Mouse (Mus musculus) liver, embryonic 14.5 days (tissue): Measurements from ENCODE around the gene Plod1. TPM values are rescaled to one million over a fixed set of nuclear protein-coding genes. Genes with fewer than 3 reads are reported as not detected.

Experiments used
- ATAC-seq: fragments of 200-750 bp; cut with Nextera tagmentation; 2 replicates; pipeline ENCODE4 v1.8.0; 2017; ENCODE audit warnings: moderate number of reproducible peaks, mild to moderate bottlenecking, moderate library complexity; ENCODE audit not compliant: insufficient read depth
- DNase-seq, 3 experiments: peaks; one replicate each; pipeline ENCODE4 v3.0.0-alpha.2; 2012 to 2013; ENCODE audit warnings: low read depth in 3 of 3, low spot score in 3 of 3
- H3K27ac ChIP-seq: fragments of 300-500 bp; sonication (generic); 2 replicates; pipeline ENCODE4 v1.5.1; 2014; ENCODE audit warnings: moderate library complexity, mild to moderate bottlenecking, control low read depth, inconsistent platforms
- H3K27me3 ChIP-seq: fragments of 300-500 bp; sonication (generic); 2 replicates; pipeline ENCODE4 v1.6.1; 2014; ENCODE audit warnings: mild to moderate bottlenecking, low read length, moderate library complexity; ENCODE audit not compliant: control insufficient read depth, insufficient read depth
- H3K36me3 ChIP-seq: fragments of 300-500 bp; sonication (generic); replicated peaks from 2 replicates; pipeline ENCODE4 v1.6.1; 2014; ENCODE audit warnings: low read depth; ENCODE audit not compliant: control insufficient read depth, insufficient read depth
- H3K4me1 ChIP-seq, 2 experiments: fragments of 200-500 bp in 1 of 2; fragments of 300-500 bp in 1 of 2; sonication (generic) in 1 of 2; replicated peaks; 2 replicates each; pipeline ENCODE4 v1.6.1; 2012 to 2014; ENCODE audit warnings: antibody characterized with exemption in 1 of 2, inconsistent platforms in 1 of 2, low read length in 1 of 2; ENCODE audit not compliant: control insufficient read depth in 2 of 2, insufficient read depth in 2 of 2
- H3K4me2 ChIP-seq: fragments of 300-500 bp; sonication (generic); 2 replicates; pipeline ENCODE4 v1.6.1; 2014; ENCODE audit warnings: low read depth, mild to moderate bottlenecking, control low read depth, moderate library complexity
- H3K4me3 ChIP-seq, 2 experiments: fragments of 200-500 bp in 1 of 2; fragments of 300-500 bp in 1 of 2; sonication (generic) in 1 of 2; 2 replicates each; pipeline ENCODE4 v1.5.1; 2012 to 2014; ENCODE audit warnings: low read depth in 2 of 2, low read length in 2 of 2, mild to moderate bottlenecking in 2 of 2, control low read depth in 1 of 2, inconsistent platforms in 1 of 2, moderate library complexity in 1 of 2; ENCODE audit not compliant: insufficient read depth in 1 of 2
- H3K9ac ChIP-seq: fragments of 300-500 bp; sonication (generic); replicated peaks from 2 replicates; pipeline ENCODE4 v1.6.1; 2014; ENCODE audit warnings: mild to moderate bottlenecking, control low read depth, moderate library complexity
- H3K9me3 ChIP-seq: fragments of 300-500 bp; sonication (generic); 2 replicates; pipeline ENCODE4 v1.6.1; 2016; ENCODE audit warnings: low read length, mixed read lengths; ENCODE audit not compliant: control insufficient read depth
- CTCF ChIP-seq: IDR thresholded peaks from 2 replicates; pipeline ENCODE4 v1.5.1; 2016; ENCODE audit warnings: antibody characterized with exemption, low read depth, control low read depth
- EP300 ChIP-seq: IDR thresholded peaks from 2 replicates; pipeline ENCODE4 v1.6.1; 2016; ENCODE audit warnings: antibody characterized with exemption, low read depth
- WGBS: fragments of 180-500 bp; shearing (Covaris S2); extraction: QIAGEN DNeasy Blood & Tissue Kit; methylation state at CpG from one replicate; pipeline ENCODE4 v1.1.7; 2014; ENCODE audit not compliant: insufficient replicate concordance; 5-methylcytosine and 5-hydroxymethylcytosine counted together
- polyA plus RNA-seq, 2 experiments: library from polyadenylated mRNA; depleted of rRNA in 1 of 2; stranded (reverse) in 1 of 2; unstranded in 1 of 2; fragments of >200 nt; fragmentation: Nextera tagmentation in 1 of 2; extraction: Ambion mirVana in 1 of 2; gene quantifications; 2 replicates each; pipeline versions ENCODE4 v1.2.1 to v1.2.3; 2012 to 2014

The Plod1 gene
- polyA plus RNA-seq, 2 experiments, result 15.5 to 20.2 TPM

GRCm38 (mm10) chr4:147888237-147888636, 48.3 kb downstream of the Plod1 start:
- Histone ChIP-seq H3K9ac (no peak overlapping the region), H3K27me3 (no peaks in the 10 kb centered on the region), H3K4me1 (no peaks in the 10 kb centered on the region), H3K9me3 (no peaks in the 10 kb centered on the region), H3K4me2 (no peak overlapping the region), H3K36me3 (peaks cover 16% of the 10 kb centered on the region), H3K27ac (no peak overlapping the region), H3K4me3 (no peak overlapping the region)
- 74% methylated on average over 4 of the region's 4 CpGs for WGBS
- no peak for ATAC-seq
- TF ChIP-seq CTCF, result no peak
- TF ChIP-seq EP300, result no peak
- no peak for DNase-seq

GRCm38 (mm10) chr4:147887277-147887676, 49.3 kb downstream of the Plod1 start:
- 77% methylated on average over 7 of the region's 7 CpGs for WGBS
- Histone ChIP-seq H3K4me3 (no peak overlapping the region), H3K4me2 (no peak overlapping the region), H3K9ac (no peak overlapping the region), H3K36me3 (peaks cover 22% of the 10 kb centered on the region), H3K4me1 (no peaks in the 10 kb centered on the region), H3K27me3 (no peaks in the 10 kb centered on the region), H3K27ac (no peak overlapping the region), H3K9me3 (no peaks in the 10 kb centered on the region)
- ATAC-seq (no peak), DNase-seq (no peak)
- no peak for TF ChIP-seq CTCF
- no peak for TF ChIP-seq EP300

- Histone ChIP-seq H3K4me2 (no peak overlapping the region), H3K4me3 (no peak overlapping the region), H3K27ac (no peak overlapping the region), H3K36me3 (peaks cover 24% of the 10 kb centered on the region), H3K9me3 (no peaks in the 10 kb centered on the region), H3K4me1 (no peaks in the 10 kb centered on the region), H3K27me3 (no peaks in the 10 kb centered on the region), H3K9ac (no peak overlapping the region)
- no peak for DNase-seq
- no peak for ATAC-seq
- TF ChIP-seq CTCF (no peak), EP300 (no peak)
- WGBS, result 88% methylated on average over 12 of the region's 12 CpGs
Measured at GRCm38 (mm10) chr4:147886158-147886557, 50.4 kb downstream of the Plod1 start.

GRCm38 (mm10) chr4:147884138-147884537, 52.4 kb downstream of the Plod1 start:
- no peak overlapping the region for H3K4me3 ChIP-seq
- H3K27ac ChIP-seq, result no peak overlapping the region
- H3K9ac ChIP-seq, result no peak overlapping the region
- 79% methylated on average over 3 of the region's 3 CpGs for whole genome bisulfite sequencing
- no peaks in the 10 kb centered on the region for H3K4me1 ChIP-seq
- ATAC-seq (no peak), DNase-seq (no peak)
- H3K27me3 ChIP-seq, result no peaks in the 10 kb centered on the region
- no peak for TF ChIP-seq CTCF
- no peak for TF ChIP-seq EP300
- peaks cover 23% of the 10 kb centered on the region for H3K36me3 ChIP-seq
- no peak overlapping the region for H3K4me2 ChIP-seq
- no peaks in the 10 kb centered on the region for H3K9me3 ChIP-seq

GRCm38 (mm10) chr4:147883041-147883440, 53.5 kb downstream of the Plod1 start:
- Histone ChIP-seq H3K4me3 (no peak overlapping the region), H3K27ac (no peak overlapping the region), H3K4me2 (no peak overlapping the region), H3K4me1 (no peaks in the 10 kb centered on the region), H3K9me3 (no peaks in the 10 kb centered on the region), H3K9ac (no peak overlapping the region), H3K27me3 (no peaks in the 10 kb centered on the region), H3K36me3 (peaks cover 23% of the 10 kb centered on the region)
- DNase-seq (no peak), ATAC-seq (no peak)
- 81% methylated on average over 6 of the region's 6 CpGs for WGBS
- TF ChIP-seq CTCF (no peak), EP300 (no peak)

- 84% methylated on average over 7 of the region's 7 CpGs for WGBS
- TF ChIP-seq EP300 (no peak), CTCF (no peak)
- H3K36me3 ChIP-seq, result peaks cover 19% of the 10 kb centered on the region
- no peak overlapping the region for H3K4me2 ChIP-seq
- no peak overlapping the region for H3K27ac ChIP-seq
- DNase-seq, result no peak
- H3K27me3 ChIP-seq, result no peaks in the 10 kb centered on the region
- no peaks in the 10 kb centered on the region for H3K4me1 ChIP-seq
- H3K4me3 ChIP-seq, result no peak overlapping the region
- ATAC-seq, result no peak
- H3K9ac ChIP-seq, result no peak overlapping the region
- H3K9me3 ChIP-seq, result no peaks in the 10 kb centered on the region
Measured at GRCm38 (mm10) chr4:147881792-147882191, 54.8 kb downstream of the Plod1 start.
